Mouse (Mus musculus) MN1 (cell line): ENCODE data around the gene Ccnjl.

Source experiments
- DNase-seq: peaks from one replicate; pipeline ENCODE4 v3.0.0-alpha.2; 2016; ENCODE audit warnings: low spot score

The Ccnjl gene

GRCm38 (mm10) chr11:43626300-43626926, 97.8 kb downstream of the Ccnjl start:
- peak; percentile 68 for DNase-seq

- DNase-seq: peak; percentile 41
Observed at GRCm38 (mm10) chr11:43626927-43627645, 98.5 kb downstream of the Ccnjl start.

GRCm38 (mm10) chr11:43631645-43632044, 103.1 kb downstream of the Ccnjl start:
- no peak for DNase-seq

- peak; percentile 44 for DNase-seq
Observed at GRCm38 (mm10) chr11:43632566-43632965, 104.0 kb downstream of the Ccnjl start.

GRCm38 (mm10) chr11:43633165-43633564, 104.6 kb downstream of the Ccnjl start:
- DNase-seq: no peak

- peak; percentile 97 for DNase-seq
Observed at GRCm38 (mm10) chr11:43633658-43634401, 105.2 kb downstream of the Ccnjl start.
